In genomic region chr4:134315470-134315869, GRCm38 (mm10) we compare ENCODE assay signal across 15 mouse cellular contexts. TPM values are rescaled to one million over a fixed set of nuclear protein-coding genes. Genes with fewer than 3 reads are reported as not detected.
A peak's percentile ranks its signal among the peaks of the same experiment; 100 is the strongest.
DNase-seq lines count a peak whose midpoint lies in the region; ATAC-seq lines count a peak whose summit lies in the region.
"Had no signal": no experiment of that assay in that cellular context is flagged by ENCODE, and none has a peak within 500 bp of the region (broad histone marks: within the 10 kb centered on the region; RNA-seq: fewer than 3 reads in every experiment).

No protein-coding gene starts in this region.

- no peak overlapping the region for H3K4me2 ChIP-seq in lung, embryonic 15.5 days
- no peak overlapping the region for H3K4me2 ChIP-seq in embryonic facial prominence, embryonic 11.5 days (ENCODE audit: low read depth, low read length)
- peak overlapping the region; percentile 21 for H3K4me2 ChIP-seq in limb, embryonic 13.5 days (replicated peaks)
- H3K4me2 ChIP-seq: forebrain, embryonic 15.5 days; midbrain, embryonic 13.5 days had no signal

- H3K9ac ChIP-seq in lung, embryonic 15.5 days, result no peak overlapping the region
- no peak overlapping the region for H3K9ac ChIP-seq in embryonic facial prominence, embryonic 11.5 days (replicated peaks; ENCODE audit: low read length)
- no peak overlapping the region; the same call in 1 of the 2 replicates for H3K9ac ChIP-seq in limb, embryonic 13.5 days
- H3K9ac ChIP-seq: forebrain, embryonic 15.5 days; midbrain, embryonic 13.5 days had no signal

- H3K4me3 ChIP-seq in lung, embryonic 15.5 days, result no peak overlapping the region
- no peak overlapping the region for H3K4me3 ChIP-seq in embryonic facial prominence, embryonic 11.5 days (ENCODE audit: low read depth, low read length)
- peak overlapping the region; percentile 66 for H3K4me3 ChIP-seq in heart, embryonic 10.5 days
- H3K4me3 ChIP-seq in limb, embryonic 13.5 days, result peak overlapping the region; percentile 20; the same call in 1 of the 2 replicates
- H3K4me3 ChIP-seq: forebrain, embryonic 15.5 days; midbrain, embryonic 13.5 days had no signal

- no peaks in the 10 kb centered on the region for H3K27me3 ChIP-seq in lung, embryonic 15.5 days
- H3K27me3 ChIP-seq in embryonic facial prominence, embryonic 11.5 days (ENCODE audit: control insufficient read depth, insufficient read depth, low read length), result no peaks in the 10 kb centered on the region
- H3K27me3 ChIP-seq in heart, embryonic 10.5 days (ENCODE audit: insufficient read depth, poor library complexity, severe bottlenecking), result no peaks in the 10 kb centered on the region
- H3K27me3 ChIP-seq in limb, embryonic 13.5 days, result no peaks in the 10 kb centered on the region
- H3K27me3 ChIP-seq: forebrain, embryonic 15.5 days; midbrain, embryonic 13.5 days had no signal

- WGBS in lung, embryonic 15.5 days, result 54% methylated on average over 9 of the region's 9 CpGs
- 76% methylated on average over 9 of the region's 9 CpGs for WGBS in embryonic facial prominence, embryonic 11.5 days
- WGBS in heart, embryonic 10.5 days, result 25% methylated on average over 9 of the region's 9 CpGs
- 66% methylated on average over 9 of the region's 9 CpGs for WGBS in limb, embryonic 13.5 days

- no peak for DNase-seq in lung, adult 18-20 months
- DNase-seq in embryonic facial prominence, embryonic 11.5 days (ENCODE audit: low spot score), result no peak
- no peak for DNase-seq in heart, embryonic 10.5 days (ENCODE audit: low spot score)
- DNase-seq in right cerebral cortex, postnatal 14 days, result no peak
- no peak for DNase-seq in thymus, adult 18-20 months
- DNase-seq: adrenal gland, postnatal 36 days; cerebellum, postnatal 36 days; kidney, postnatal 4 days; thymus, postnatal 25 days had no signal

- no peaks in the 10 kb centered on the region for H3K9me3 ChIP-seq in lung, embryonic 15.5 days
- no peaks in the 10 kb centered on the region for H3K9me3 ChIP-seq in embryonic facial prominence, embryonic 11.5 days (replicated peaks; ENCODE audit: control insufficient read depth, low read length)
- H3K9me3 ChIP-seq in heart, embryonic 10.5 days, result 0 out of 2 replicates have a peak, but pooled peaks cover 4% of the 10 kb centered on the region
- H3K9me3 ChIP-seq in limb, embryonic 13.5 days, result 0 out of 2 replicates have a peak, but pooled peaks cover 4% of the 10 kb centered on the region
- H3K9me3 ChIP-seq: forebrain, embryonic 15.5 days had no signal

- H3K4me1 ChIP-seq in lung, embryonic 15.5 days, result no peaks in the 10 kb centered on the region
- H3K4me1 ChIP-seq in embryonic facial prominence, embryonic 11.5 days (ENCODE audit: control insufficient read depth, insufficient read depth, low read length), result no peaks in the 10 kb centered on the region
- H3K4me1 ChIP-seq in heart, embryonic 10.5 days, result peaks cover 56% of the 10 kb centered on the region
- H3K4me1 ChIP-seq in limb, embryonic 13.5 days, result peaks cover 10% of the 10 kb centered on the region; the same call in 1 of the 2 replicates
- H3K4me1 ChIP-seq: forebrain, embryonic 15.5 days; midbrain, embryonic 13.5 days had no signal

- 0 out of 2 replicates have a peak, but pooled peaks have one; percentile 48 for ATAC-seq in lung, embryonic 15.5 days (ENCODE audit: borderline replicate concordance, extremely low read depth, low FRiP score, low TSS enrichment)
- ATAC-seq in embryonic facial prominence, embryonic 11.5 days (replicated peaks; ENCODE audit: insufficient number of reproducible peaks, low FRiP score, low TSS enrichment, low read depth), result peak; percentile 56; the same call in 1 of the 2 replicates
- no peak for ATAC-seq in limb, embryonic 13.5 days (ENCODE audit: low FRiP score, low read depth)
- ATAC-seq: forebrain, embryonic 15.5 days; inflammation-experienced regulatory T-cells, adult 6 months; midbrain, embryonic 13.5 days had no signal

- H3K27ac ChIP-seq in lung, embryonic 15.5 days, result no peak overlapping the region
- H3K27ac ChIP-seq in embryonic facial prominence, embryonic 11.5 days (replicated peaks; ENCODE audit: low read depth, low read length), result no peak overlapping the region
- peak overlapping the region; percentile 93 for H3K27ac ChIP-seq in heart, embryonic 10.5 days
- H3K27ac ChIP-seq in limb, embryonic 13.5 days, result no peak overlapping the region
- H3K27ac ChIP-seq: forebrain, embryonic 15.5 days; midbrain, embryonic 13.5 days had no signal

- no peaks in the 10 kb centered on the region for H3K36me3 ChIP-seq in lung, embryonic 15.5 days
- no peaks in the 10 kb centered on the region for H3K36me3 ChIP-seq in embryonic facial prominence, embryonic 11.5 days (replicated peaks; ENCODE audit: control insufficient read depth, insufficient read depth, low read depth, low read length)
- H3K36me3 ChIP-seq in heart, embryonic 10.5 days, result peaks cover 37% of the 10 kb centered on the region
- no peaks in the 10 kb centered on the region for H3K36me3 ChIP-seq in limb, embryonic 13.5 days
- H3K36me3 ChIP-seq: forebrain, embryonic 15.5 days; midbrain, embryonic 13.5 days had no signal

RNA-seq across cellular contexts. Expression of gene Trim63, which starts 0.6 kb away (rescaled TPM):
- 3.3 and 4.3 TPM in 2 replicates for polyA plus RNA-seq in lung, embryonic 15.5 days (2015; fragmentation: Nextera tagmentation; extraction: Ambion mirVana)
- polyA plus RNA-seq in embryonic facial prominence, embryonic 11.5 days (2014; fragmentation: Nextera tagmentation; extraction: Ambion mirVana), result 0.39 TPM in 1 of 2 replicates, not detected in the other
- polyA plus RNA-seq in heart, embryonic 10.5 days (2016; fragmentation: Nextera tagmentation; extraction: Ambion mirVana), result 47.5 and 77.0 TPM in 2 replicates
- polyA plus RNA-seq in limb, embryonic 13.5 days (2015; fragmentation: Nextera tagmentation; extraction: Ambion mirVana), result 5.3 and 6.2 TPM in 2 replicates
- polyA plus RNA-seq: inflammation-experienced regulatory T-cells, adult 6 months; liver, adult 2 months had no signal

RNA-seq across cellular contexts. Expression of gene Slc30a2, which starts 27.5 kb away (rescaled TPM):
- polyA plus RNA-seq in lung, embryonic 15.5 days (2015; fragmentation: Nextera tagmentation; extraction: Ambion mirVana), result 0.26 and 0.43 TPM in 2 replicates
- polyA plus RNA-seq in embryonic facial prominence, embryonic 11.5 days (2014; fragmentation: Nextera tagmentation; extraction: Ambion mirVana), result 0.07 TPM in 1 of 2 replicates, not detected in the other
- 0.09 and 0.36 TPM in 2 replicates for polyA plus RNA-seq in heart, embryonic 10.5 days (2016; fragmentation: Nextera tagmentation; extraction: Ambion mirVana)
- 0.18 and 0.24 TPM in 2 replicates for polyA plus RNA-seq in limb, embryonic 13.5 days (2015; fragmentation: Nextera tagmentation; extraction: Ambion mirVana)
- polyA plus RNA-seq: liver, adult 2 months had no signal

RNA-seq across cellular contexts. Expression of gene Pdik1l, which starts 27.8 kb away (rescaled TPM):
- 21.0 and 23.2 TPM in 2 replicates for polyA plus RNA-seq in lung, embryonic 15.5 days (2015; fragmentation: Nextera tagmentation; extraction: Ambion mirVana)
- 22.8 and 24.4 TPM in 2 replicates for polyA plus RNA-seq in embryonic facial prominence, embryonic 11.5 days (2014; fragmentation: Nextera tagmentation; extraction: Ambion mirVana)
- polyA plus RNA-seq in heart, embryonic 10.5 days (2016; fragmentation: Nextera tagmentation; extraction: Ambion mirVana), result 15.8 and 18.2 TPM in 2 replicates
- 21.7 and 22.6 TPM in 2 replicates for polyA plus RNA-seq in limb, embryonic 13.5 days (2015; fragmentation: Nextera tagmentation; extraction: Ambion mirVana)

Comparison
In these comparisons a context has a peak if more than half of its experiments do, and no peak if none do; other contexts are left out.
1. H3K4me3 ChIP-seq: peak in heart, embryonic 10.5 days (single experiment) and limb, embryonic 13.5 days (single experiment); none in lung, embryonic 15.5 days (single experiment) and embryonic facial prominence, embryonic 11.5 days (single experiment).